Mouse (Mus musculus) neutrophil, adult 5-6 weeks (primary cell): ENCODE measurements around the gene Ugt2a1. TPM values are rescaled to one million over a fixed set of nuclear protein-coding genes. Genes with fewer than 3 reads are reported as not detected.

Experiments
- total RNA-seq: library from RNA; stranded (forward); fragments of 200-1000 nt; gene quantifications from 2 replicates; pipeline ENCODE4 v1.2.3, GENCODE M21; 2017

The Ugt2a1 gene
- total RNA-seq, 1 experiment from 2014 or later, result not detected

Other genes with a start within 250 kb of the Ugt2a1 start
- not detected in 2 replicates for gene Ugt2b37, start 236.1 kb downstream of the Ugt2a1 start, total RNA-seq
- not detected in 2 replicates for gene Ugt2a3, start 153.7 kb downstream of the Ugt2a1 start, total RNA-seq
- not detected in 2 replicates for gene Ugt2b38, start 66.7 kb downstream of the Ugt2a1 start, total RNA-seq
- not detected in 2 replicates for gene Ugt2a2, start 8.6 kb downstream of the Ugt2a1 start, total RNA-seq
- gene Gm43638, start 4.1 kb downstream of the Ugt2a1 start, total RNA-seq, result not detected in 2 replicates
- not detected in 2 replicates for gene Sult1b1, start 47.3 kb upstream of the Ugt2a1 start, total RNA-seq
- gene Sult1d1, start 78.2 kb upstream of the Ugt2a1 start, total RNA-seq, result not detected in 2 replicates
- not detected in 2 replicates for gene Sult1e1, start 100.7 kb upstream of the Ugt2a1 start, total RNA-seq
- gene Csn1s1, start 175.3 kb upstream of the Ugt2a1 start, total RNA-seq, result not detected in 2 replicates
- gene Csn2, start 208.8 kb upstream of the Ugt2a1 start, total RNA-seq, result not detected in 2 replicates